Mouse (Mus musculus) heart, adult 2 months (tissue): ENCODE data around the gene Etv3.

Experiments used
- CTCF ChIP-seq: fragments of 200-600 bp; IDR thresholded peaks from 2 replicates; pipeline ENCODE4 v1.8.1; 2022; ENCODE audit warnings: antibody characterized with exemption, mild to moderate bottlenecking, moderate library complexity
- POLR2A ChIP-seq: fragments of 200-500 bp; IDR thresholded peaks from 2 replicates; pipeline ENCODE4 v1.6.1; 2011; ENCODE audit warnings: mild to moderate bottlenecking, low read depth, low read length, control low read depth; ENCODE audit not compliant: insufficient read depth

DNA sequence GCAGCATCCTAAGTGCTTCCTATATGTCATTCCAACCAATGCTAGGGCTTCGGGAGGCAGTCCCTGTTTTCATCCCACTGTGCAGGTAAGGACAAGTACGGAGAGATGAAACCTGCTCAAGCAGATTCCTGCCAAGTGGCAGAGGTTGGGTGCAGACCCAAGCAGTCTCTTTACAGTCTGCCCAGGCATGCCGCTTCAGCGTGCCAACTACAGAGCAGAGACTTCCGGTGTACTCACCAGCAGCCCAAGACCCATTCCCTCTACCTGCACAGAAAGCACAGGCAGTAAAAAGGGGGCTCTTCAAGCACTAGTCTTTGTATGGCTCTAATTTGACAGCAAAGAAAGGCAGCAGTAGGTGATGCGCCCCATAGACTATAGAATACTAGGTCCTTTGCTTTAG is 40.4 kb downstream of the Etv3 start:
- no peak for TF ChIP-seq CTCF
- no peak for TF ChIP-seq POLR2A
